Mouse (Mus musculus) testis, postnatal 14 days (tissue): Measurements from ENCODE around the gene Fbxo21.

Experiments used
- DNase-seq: peaks from one replicate; pipeline ENCODE4 v3.0.0; 2021; ENCODE audit warnings: low spot score

The Fbxo21 gene

GRCm38 (mm10) chr5:118047091-118047757, 70.7 kb downstream of the Fbxo21 start:
- DNase-seq, result no peak

GRCm38 (mm10) chr5:118048412-118048811, 71.9 kb downstream of the Fbxo21 start:
- DNase-seq, result no peak

GRCm38 (mm10) chr5:118048928-118049327, 72.4 kb downstream of the Fbxo21 start:
- DNase-seq, result no peak

GRCm38 (mm10) chr5:118050743-118051142, 74.2 kb downstream of the Fbxo21 start:
- DNase-seq, result no peak

GRCm38 (mm10) chr5:118051981-118052662, 75.6 kb downstream of the Fbxo21 start:
- no peak for DNase-seq

GRCm38 (mm10) chr5:118053205-118053604, 76.7 kb downstream of the Fbxo21 start:
- no peak for DNase-seq

GRCm38 (mm10) chr5:118057508-118058111, 81.1 kb downstream of the Fbxo21 start:
- no peak for DNase-seq

GRCm38 (mm10) chr5:118058858-118059257, 82.3 kb downstream of the Fbxo21 start:
- DNase-seq, result no peak

GRCm38 (mm10) chr5:118059646-118060045, 83.1 kb downstream of the Fbxo21 start:
- DNase-seq, result no peak
